Comparison of ENCODE assay signal across 8 mouse cellular contexts in genomic region chr13:96431595-96432156, GRCm38 (mm10). TPM values are rescaled to one million over a fixed set of nuclear protein-coding genes. Genes with fewer than 3 reads are reported as not detected.
DNase-seq lines count a peak whose midpoint lies in the region; ATAC-seq and TF ChIP-seq lines count a peak whose summit lies in the region.

No protein-coding gene starts in this region.

- DNase-seq in Patski (ENCODE audit: low read depth, low spot score) = no peak
- peak; percentile 93 to 96 for DNase-seq in cerebellum, postnatal 14 days
- DNase-seq in frontal cortex, postnatal 36 days (ENCODE audit: low spot score in 2 of 2) = peak; percentile 89 to 90
- DNase-seq in hindbrain, embryonic 14.5 days (ENCODE audit: low spot score) = peak; percentile 91
- peak; percentile 85 to 98 for DNase-seq in layer of hippocampus, postnatal 25 days (ENCODE audit: extremely low spot score in 1 of 2, low spot score in 1 of 2)
- peak; percentile 89 for DNase-seq in lung, postnatal 25 days (ENCODE audit: low spot score)
- peak; percentile 94 for DNase-seq in retina, embryonic 14.5 days (ENCODE audit: low spot score)
- DNase-seq in thymus, postnatal 36 days = peak; percentile 79 to 83

- H3K9ac ChIP-seq in hindbrain, embryonic 14.5 days = no peak overlapping the region

- POLR2A ChIA-PET in Patski (lab: Charles Lee) = no interaction called here

- no peak overlapping the region for H3K4me3 ChIP-seq in hindbrain, embryonic 14.5 days (replicated peaks; ENCODE audit: low read length)

- H3K4me1 ChIP-seq in hindbrain, embryonic 14.5 days (replicated peaks; ENCODE audit: control insufficient read depth, insufficient read depth, low read length) = no peaks in the 10 kb centered on the region; the same call in 1 of the 2 replicates

- H3K27ac ChIP-seq in hindbrain, embryonic 14.5 days = no peak overlapping the region

- ATAC-seq in Patski = peak; percentile 89
- ATAC-seq in hindbrain, embryonic 14.5 days (ENCODE audit: low FRiP score) = peak; percentile 76

- WGBS in hindbrain, embryonic 14.5 days = 42% methylated on average over 12 of the region's 12 CpGs

- H3K36me3 ChIP-seq in hindbrain, embryonic 14.5 days (replicated peaks; ENCODE audit: control insufficient read depth, insufficient read depth) = no peaks in the 10 kb centered on the region

- no peak overlapping the region for H3K4me2 ChIP-seq in hindbrain, embryonic 14.5 days (replicated peaks)

- CTCF ChIA-PET in Patski (lab: Charles Lee) = interaction anchor here (0.6 to 5.0 kb wide), 11 partner anchors 10 to 173 kb away, joined by 3 to 38 read pairs (median 5); partner anchors contain the start of gene Ankdd1b

- no peaks in the 10 kb centered on the region for H3K9me3 ChIP-seq in hindbrain, embryonic 14.5 days (ENCODE audit: control insufficient read depth, low read length)

- in situ Hi-C loops in Patski (cut with MboI; ENCODE audit: low pct_unique_long_range_greater_than_20kb) = loop anchor here (5.0 kb wide), 1 partner anchor 161 kb away; no protein-coding TSS in a partner anchor

- TF ChIP-seq CTCF in Patski (IDR thresholded peaks at IDR 0.05) = peak; percentile 94

- no peaks in the 10 kb centered on the region for H3K27me3 ChIP-seq in Patski
- H3K27me3 ChIP-seq in hindbrain, embryonic 14.5 days (ENCODE audit: control insufficient read depth, insufficient read depth, low read length) = no peaks in the 10 kb centered on the region

RNA-seq across cellular contexts. Expression of gene Ankdd1b, which starts 39.3 kb away (rescaled TPM):
- polyA plus RNA-seq in Patski (2021) = 0.12 TPM
- not detected in 2 replicates for polyA plus RNA-seq in hindbrain, embryonic 14.5 days (2014; fragmentation: Nextera tagmentation; extraction: Ambion mirVana)
- not detected for total RNA-seq in layer of hippocampus, postnatal 25 days (2021)

RNA-seq across cellular contexts. Expression of gene Poc5, which starts 43.6 kb away (rescaled TPM):
- 17.6 TPM for polyA plus RNA-seq in Patski (2021)
- 23.1 and 25.0 TPM in 2 replicates for polyA plus RNA-seq in hindbrain, embryonic 14.5 days (2014; fragmentation: Nextera tagmentation; extraction: Ambion mirVana)
- 10 to 100 TPM; 28.0 to 33.0 TPM for total RNA-seq in layer of hippocampus, postnatal 25 days (2021)

RNA-seq across cellular contexts. Expression of gene Gm17622, which starts 58.9 kb away (rescaled TPM):
- polyA plus RNA-seq in Patski (2021) = not detected
- polyA plus RNA-seq in hindbrain, embryonic 14.5 days (2014; fragmentation: Nextera tagmentation; extraction: Ambion mirVana) = not detected in 2 replicates
- total RNA-seq in layer of hippocampus, postnatal 25 days (2021) = not detected
